Mouse (Mus musculus) stomach, postnatal 0 days (tissue): Measurements from ENCODE around the gene Pcsk5.

ENCODE experiments used
- CTCF ChIP-seq: IDR thresholded peaks from 2 replicates; pipeline ENCODE4 v1.5.1; 2016; ENCODE audit warnings: antibody characterized with exemption, low read depth, mild to moderate bottlenecking, moderate library complexity
- EP300 ChIP-seq: optimal IDR thresholded peaks from 2 replicates; pipeline ENCODE3; 2016; ENCODE audit warnings: antibody characterized with exemption

- no peak for TF ChIP-seq CTCF
- TF ChIP-seq EP300, result no peak
Measured at GRCm38 (mm10) chr19:17489866-17490141, 347.6 kb downstream of the Pcsk5 start.
